Mouse (Mus musculus) cerebellum, adult 2 months (tissue): ENCODE measurements around the gene Sfi1.
"Not testable (repeated sequence)": the region's sequence is repeated elsewhere in the genome, so short reads cannot be mapped to it uniquely, and the experiment has no call there.

Source experiments
- CTCF ChIP-seq: fragments of 200-500 bp; IDR thresholded peaks from 2 replicates; pipeline ENCODE4 v1.5.1; 2011; ENCODE audit warnings: low read depth, mild to moderate bottlenecking, control low read depth, low read length, moderate library complexity, borderline replicate concordance; ENCODE audit not compliant: insufficient read depth
- POLR2A ChIP-seq: fragments of 200-500 bp; IDR thresholded peaks from 2 replicates; pipeline ENCODE4 v1.6.1; 2011; ENCODE audit warnings: low read length, control low read depth, borderline replicate concordance; ENCODE audit not compliant: insufficient read depth

DNA sequence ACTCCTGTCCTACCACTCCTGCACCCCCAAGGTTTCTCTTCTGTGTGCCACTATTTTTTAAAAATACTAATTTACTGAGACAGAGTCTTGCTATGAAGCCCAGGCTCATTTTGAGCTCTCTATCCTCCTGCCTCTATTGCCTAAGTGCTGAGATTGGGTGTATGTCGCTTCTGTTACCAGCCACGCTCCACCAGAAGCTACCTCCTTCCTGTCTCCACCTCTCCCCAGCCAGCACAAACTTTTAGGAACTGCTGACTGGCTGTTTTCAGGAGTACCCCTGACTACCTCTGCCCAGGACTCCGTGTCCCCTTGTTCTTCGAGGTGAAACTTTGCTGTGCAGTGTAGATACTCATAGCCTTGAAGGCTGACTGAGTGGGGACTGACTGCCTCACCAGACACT lies 59.9 kb downstream of the Sfi1 start:
- TF ChIP-seq POLR2A, CTCF: not testable (repeated sequence)
